Mouse (Mus musculus) C2C12 (cell line): ENCODE measurements around the gene Slc25a13.

Experiments
- CTCF ChIP-seq: IDR thresholded peaks from one replicate; pipeline ENCODE4 v1.5.1; 2011; ENCODE audit not compliant: control insufficient read depth, insufficient read depth, insufficient read length
- FOSL1 ChIP-seq: IDR thresholded peaks from one replicate; pipeline ENCODE4 v1.8.0; 2011; ENCODE audit warnings: mild to moderate bottlenecking, low read length; ENCODE audit not compliant: poor library complexity, insufficient read depth, severe bottlenecking

- TF ChIP-seq FOSL1 = no peak
- no peak for TF ChIP-seq CTCF
Observed at GRCm38 (mm10) chr6:6091016-6091415, 126.0 kb downstream of the Slc25a13 start.
